Mouse (Mus musculus): Measurements from ENCODE around the gene Fam107b.

GRCm38 (mm10) chr2:3669646-3670045 is 99.4 kb downstream of the Fam107b start:
- no peak for TF ChIP-seq POLR2A (IDR thresholded peaks at IDR 0.05; ENCODE audit: borderline replicate concordance, low read depth, low read length)
- no peak for TF ChIP-seq CTCF (IDR thresholded peaks at IDR 0.05; ENCODE audit: low read depth, low read length)

Measured in bone marrow macrophage, adult 2 months (primary cell).